Mouse (Mus musculus) cerebellum, adult 2 months (tissue): ENCODE measurements around the gene Colgalt1. TPM values are rescaled to one million over a fixed set of nuclear protein-coding genes. Genes with fewer than 3 reads are reported as not detected.
A peak's percentile ranks its signal among the peaks of the same experiment; 100 is the strongest.

Source experiments
- DNase-seq, 2 experiments: peaks; one replicate each; pipeline ENCODE4 v3.0.0; 2021
- H3K27ac ChIP-seq: fragments of 200-500 bp; 2 replicates; pipeline ENCODE4 v1.5.1; 2012; ENCODE audit warnings: low read length, control low read depth, inconsistent platforms; ENCODE audit not compliant: insufficient read depth
- H3K27me3 ChIP-seq: fragments of 200-500 bp; 2 replicates; pipeline ENCODE4 v1.6.1; 2012; ENCODE audit warnings: inconsistent platforms, mild to moderate bottlenecking, low read length, moderate library complexity; ENCODE audit not compliant: control insufficient read depth, insufficient read depth
- H3K4me1 ChIP-seq: fragments of 200-500 bp; 2 replicates; pipeline ENCODE4 v1.6.1; 2011; ENCODE audit warnings: low read length; ENCODE audit not compliant: control insufficient read depth, insufficient read depth
- H3K4me3 ChIP-seq: fragments of 200-500 bp; replicated peaks from 2 replicates; pipeline ENCODE3; 2011; ENCODE audit warnings: mild to moderate bottlenecking, low read depth, low read length, control low read depth; ENCODE audit not compliant: insufficient read depth
- CTCF ChIP-seq: fragments of 200-500 bp; IDR thresholded peaks from 2 replicates; pipeline ENCODE4 v1.5.1; 2011; ENCODE audit warnings: low read depth, mild to moderate bottlenecking, control low read depth, low read length, moderate library complexity, borderline replicate concordance; ENCODE audit not compliant: insufficient read depth
- POLR2A ChIP-seq: fragments of 200-500 bp; IDR thresholded peaks from 2 replicates; pipeline ENCODE4 v1.6.1; 2011; ENCODE audit warnings: low read length, control low read depth, borderline replicate concordance; ENCODE audit not compliant: insufficient read depth
- WGBS: fragments of 180-500 bp; shearing (Covaris S2); methylation state at CpG from one replicate; pipeline ENCODE4 v1.1.7; 2018; 5-methylcytosine and 5-hydroxymethylcytosine counted together
- polyA plus RNA-seq: library from polyadenylated mRNA; depleted of rRNA; stranded (reverse); fragments of >200 nt; gene quantifications from 2 replicates; pipeline ENCODE4 v1.2.3, GENCODE M21; 2012

Colgalt1 gene
- polyA plus RNA-seq, 1 experiment = 74.1 TPM

DNA sequence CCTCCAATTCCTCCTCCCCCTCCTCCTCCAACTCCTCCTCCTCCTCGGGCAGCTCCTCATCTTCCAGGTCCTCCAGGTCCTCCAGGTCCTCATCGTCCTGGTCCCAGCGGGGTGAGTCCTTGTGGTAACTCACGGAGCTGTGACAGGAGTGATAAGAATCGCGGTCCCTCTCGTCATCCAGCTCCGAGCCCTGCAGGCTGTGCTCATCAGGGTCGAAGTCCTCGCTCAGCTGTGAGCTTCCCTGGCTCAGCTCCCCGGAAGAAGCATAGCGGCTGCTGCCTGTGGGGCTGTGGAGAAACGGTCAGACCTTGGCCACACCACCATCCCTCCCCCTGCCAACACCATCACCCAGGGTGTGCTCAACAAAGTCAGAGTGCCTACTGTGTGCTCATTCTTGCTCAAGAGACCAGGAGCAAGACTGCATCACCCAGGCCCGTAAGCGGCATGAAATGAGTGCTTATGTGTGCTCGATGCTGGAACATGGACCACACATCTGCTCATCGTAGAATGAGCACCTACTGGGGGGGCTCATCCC, 47.8 kb downstream of the Colgalt1 start:
- peaks cover 25% of the 10 kb centered on the region for H3K4me1 ChIP-seq
- DNase-seq = no peak
- H3K27me3 ChIP-seq = no peaks in the 10 kb centered on the region
- 32% methylated on average over 17 of the region's 17 CpGs for WGBS
- no peak overlapping the region for H3K4me3 ChIP-seq
- TF ChIP-seq POLR2A = no peak
- TF ChIP-seq CTCF = no peak
- no peak overlapping the region for H3K27ac ChIP-seq

GRCm38 (mm10) chr8:71659751-71660150, 49.0 kb downstream of the Colgalt1 start:
- H3K27ac ChIP-seq = peak overlapping the region; percentile 17; the same call in 1 of the 2 replicates
- TF ChIP-seq POLR2A = no peak
- TF ChIP-seq CTCF = no peak
- H3K4me1 ChIP-seq = peaks cover 25% of the 10 kb centered on the region
- WGBS = 11% methylated on average over 1 of the region's 1 CpGs
- DNase-seq = peak; percentile 70 to 85
- no peaks in the 10 kb centered on the region for H3K27me3 ChIP-seq
- H3K4me3 ChIP-seq = no peak overlapping the region

DNA sequence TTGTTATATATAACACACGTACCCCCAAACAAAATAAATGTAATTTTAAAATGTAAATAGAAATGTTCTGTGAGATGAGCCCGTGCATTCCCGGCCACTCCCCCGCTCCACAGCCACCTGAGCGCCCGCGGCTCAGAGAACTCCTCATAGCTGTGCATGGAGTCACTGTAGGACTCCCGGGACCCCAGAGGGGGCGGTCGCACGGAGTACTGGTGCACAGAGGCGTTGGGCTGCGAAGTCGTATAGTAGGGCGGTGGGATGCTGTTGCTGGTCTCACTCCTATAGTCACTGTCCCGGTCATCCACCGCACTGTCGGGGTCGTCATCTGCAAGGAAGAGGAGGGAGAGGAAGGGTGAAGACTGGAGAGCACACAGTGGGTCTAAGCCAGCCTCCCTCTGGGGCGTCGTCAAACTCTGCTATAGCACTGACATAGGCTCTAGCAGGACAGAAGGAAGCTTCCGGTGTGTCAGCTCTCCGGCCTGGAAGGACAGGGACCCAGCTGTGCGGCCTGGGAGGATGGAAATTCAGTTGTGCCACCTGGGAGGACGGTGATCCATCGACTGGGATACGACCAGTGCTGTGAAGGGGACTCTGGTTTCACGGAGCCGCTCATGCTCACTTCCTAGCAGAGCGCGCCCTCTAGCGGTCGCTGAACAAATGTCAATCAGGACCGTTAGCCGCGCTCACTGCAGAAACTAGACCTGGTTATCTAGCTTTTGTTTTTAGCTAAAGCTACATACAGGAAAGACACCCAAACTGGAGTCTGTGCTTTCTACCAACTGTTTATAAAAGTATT, 49.7 kb downstream of the Colgalt1 start:
- peaks cover 25% of the 10 kb centered on the region for H3K4me1 ChIP-seq
- peak; percentile 83 to 90 for DNase-seq
- TF ChIP-seq CTCF (peak; percentile 92), POLR2A (no peak)
- no peaks in the 10 kb centered on the region for H3K27me3 ChIP-seq
- no peak overlapping the region for H3K4me3 ChIP-seq
- H3K27ac ChIP-seq = no peak overlapping the region
- 13% methylated on average over 36 of the region's 36 CpGs for WGBS

DNA sequence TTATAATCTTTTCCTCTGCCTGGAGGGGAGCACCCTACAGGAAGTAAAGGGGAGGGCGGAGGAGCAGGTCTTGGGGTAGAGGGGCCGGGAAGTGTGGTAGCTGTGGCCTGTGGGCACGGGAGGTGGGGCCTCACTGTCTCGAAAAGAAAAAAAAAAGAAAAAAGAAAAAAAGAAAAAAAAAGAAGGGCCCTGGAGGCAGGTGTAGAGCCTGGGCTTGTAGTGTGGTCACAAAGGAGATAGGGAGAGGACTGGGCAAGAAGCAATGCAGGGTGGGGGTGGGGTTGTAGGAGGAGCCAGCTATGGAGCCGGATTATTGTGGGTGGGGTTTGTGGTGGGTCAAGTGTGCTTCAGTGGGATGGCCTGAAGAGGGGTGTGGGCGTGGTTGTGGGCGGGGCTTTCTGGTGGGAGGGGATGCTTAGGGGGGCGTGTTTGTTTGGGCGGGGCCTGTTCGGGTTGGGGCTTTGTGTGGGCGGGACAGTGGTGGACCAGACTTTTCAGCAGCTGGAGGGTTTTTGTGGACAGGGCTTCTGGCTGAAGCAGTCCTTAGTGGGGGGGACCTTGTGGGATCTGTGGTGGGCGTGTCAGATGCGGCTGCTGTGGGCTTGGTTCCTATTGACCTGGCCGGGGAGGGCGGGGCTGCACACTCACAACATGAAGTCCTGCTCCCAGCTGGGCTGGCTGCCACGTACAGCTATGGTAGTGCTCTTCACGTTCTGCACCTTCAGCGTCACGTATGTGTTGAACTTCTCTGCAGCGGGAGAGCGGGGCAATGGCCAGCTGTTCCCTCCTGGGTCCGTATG, 54.7 kb downstream of the Colgalt1 start:
- WGBS = 25% methylated on average over 22 of the region's 22 CpGs
- H3K4me3 ChIP-seq = no peak overlapping the region

DNA sequence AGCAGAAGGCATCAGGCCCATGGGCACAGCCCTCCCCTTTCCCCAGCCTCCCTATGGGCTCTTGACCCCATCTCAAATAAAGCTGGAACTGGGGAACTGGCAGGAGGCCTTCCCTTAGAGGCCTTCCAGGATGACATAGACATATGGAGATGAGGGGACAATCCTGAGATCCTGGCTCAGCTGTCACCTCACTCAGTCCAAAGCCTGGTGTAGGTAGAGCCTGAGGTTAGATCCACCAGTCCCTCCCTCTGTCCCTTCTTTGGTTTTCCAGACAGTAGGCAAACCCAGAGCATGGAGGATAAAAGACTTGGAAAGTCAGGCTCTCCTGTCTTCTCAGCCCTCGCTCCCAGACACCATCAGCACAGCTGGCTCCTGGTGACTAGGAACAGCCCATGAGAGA, 56.1 kb downstream of the Colgalt1 start:
- DNase-seq = peak; percentile 38 to 59
- no peak overlapping the region for H3K4me3 ChIP-seq
- peaks cover 37% of the 10 kb centered on the region for H3K4me1 ChIP-seq
- H3K27ac ChIP-seq = peak overlapping the region; percentile 43
- TF ChIP-seq POLR2A = no peak
- no peak for TF ChIP-seq CTCF
- 17% methylated on average over 1 of the region's 1 CpGs for WGBS
- no peaks in the 10 kb centered on the region for H3K27me3 ChIP-seq

More for the DNA sequence above, 54.7 kb downstream of the Colgalt1 start:
- DNase-seq = peak in 1 of 2 experiments; percentile 34
- H3K4me1 ChIP-seq = peaks cover 38% of the 10 kb centered on the region
- no peak overlapping the region for H3K27ac ChIP-seq
- no peaks in the 10 kb centered on the region for H3K27me3 ChIP-seq
- no peak for TF ChIP-seq CTCF
- no peak for TF ChIP-seq POLR2A

DNA sequence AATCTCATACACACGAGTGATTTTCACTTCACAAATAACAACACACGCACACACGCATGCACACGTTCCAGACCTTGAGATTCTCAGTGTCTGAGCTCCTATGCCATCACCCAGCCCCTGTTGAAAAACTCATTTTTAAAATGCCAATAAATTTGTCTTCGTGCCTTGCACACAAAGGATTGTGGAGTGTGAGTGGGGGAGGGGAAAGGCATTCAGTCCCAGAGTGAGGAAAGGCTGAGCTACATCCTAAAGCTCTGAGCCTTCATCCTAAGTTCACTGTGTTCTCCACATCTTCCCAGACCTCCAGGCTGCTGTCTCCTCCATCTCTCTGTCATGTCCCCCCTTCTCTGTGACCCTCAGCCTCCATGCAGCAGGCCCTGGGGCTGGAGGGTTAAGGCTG, 56.5 kb downstream of the Colgalt1 start:
- peak overlapping the region; percentile 43; the same call in 1 of the 2 replicates for H3K27ac ChIP-seq
- no peak for DNase-seq
- H3K4me3 ChIP-seq = peak overlapping the region; percentile 5
- TF ChIP-seq POLR2A (no peak), CTCF (no peak)
- H3K4me1 ChIP-seq = peaks cover 37% of the 10 kb centered on the region
- WGBS = 30% methylated on average over 5 of the region's 5 CpGs
- H3K27me3 ChIP-seq = no peaks in the 10 kb centered on the region

DNA sequence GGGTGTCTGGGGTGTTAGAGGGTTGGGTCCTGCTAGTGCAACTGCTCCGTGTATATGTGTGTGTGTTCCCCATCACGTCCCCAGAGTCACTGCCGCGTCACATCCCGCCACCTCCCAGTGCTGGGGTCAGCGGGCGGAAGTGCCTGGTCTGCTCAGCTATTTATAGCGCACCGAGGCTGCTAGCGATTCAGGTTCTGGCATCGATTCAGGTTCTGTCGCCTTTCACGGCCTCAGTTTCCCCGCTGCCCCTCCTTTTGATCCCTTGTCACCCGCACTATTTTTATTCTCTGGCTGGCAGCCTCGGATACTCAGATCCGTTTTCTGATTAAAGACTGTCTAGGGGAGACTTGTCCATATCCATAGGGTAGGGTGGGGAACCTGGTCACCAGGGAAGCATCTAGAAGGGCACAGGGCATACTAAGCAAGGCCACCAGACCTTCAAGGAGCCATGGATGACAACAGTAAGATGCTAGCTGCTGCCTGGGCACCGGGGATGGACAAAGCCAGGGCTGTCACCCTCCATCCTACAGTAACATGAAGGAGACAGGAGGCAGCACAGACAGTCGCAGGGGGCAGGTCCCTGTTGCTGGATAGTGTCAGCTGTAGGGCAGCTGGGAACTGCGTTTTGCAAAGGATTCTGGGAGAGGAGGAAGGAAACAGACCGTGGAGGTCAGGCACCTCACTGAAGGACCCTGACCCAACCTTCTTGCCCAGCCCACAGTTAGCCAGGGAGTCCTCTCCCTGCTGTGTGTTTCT, 57.6 kb downstream of the Colgalt1 start:
- Histone ChIP-seq H3K27ac (peak overlapping the region; percentile 60), H3K27me3 (no peaks in the 10 kb centered on the region), H3K4me3 (peak overlapping the region; percentile 41), H3K4me1 (peaks cover 39% of the 10 kb centered on the region)
- WGBS = 4% methylated on average over 21 of the region's 21 CpGs
- DNase-seq = peak; percentile 59 to 64
- TF ChIP-seq CTCF = no peak
- TF ChIP-seq POLR2A = no peak

DNA sequence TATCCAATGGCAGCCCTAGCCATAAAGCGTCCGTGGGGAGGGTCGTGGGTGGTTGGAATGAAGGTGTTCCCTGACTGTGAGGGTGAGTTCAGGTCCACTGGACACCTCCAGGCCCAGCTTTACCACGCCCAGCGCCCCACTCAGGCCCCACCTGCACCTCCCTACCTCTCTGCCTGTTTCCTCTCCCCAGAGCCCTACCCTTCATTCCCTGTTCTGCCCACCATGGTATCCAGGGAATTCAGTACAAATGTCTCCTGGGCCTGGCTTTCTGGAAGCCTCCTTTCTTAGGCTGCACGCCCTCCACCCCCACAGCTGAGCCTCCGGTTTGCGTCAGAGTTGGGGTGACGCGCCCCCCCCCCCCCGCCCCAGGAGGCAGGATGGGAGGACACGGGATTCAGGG, 59.4 kb downstream of the Colgalt1 start:
- TF ChIP-seq CTCF (no peak), POLR2A (no peak)
- Histone ChIP-seq H3K4me1 (peaks cover 39% of the 10 kb centered on the region), H3K27ac (peak overlapping the region; percentile 54; the same call in 1 of the 2 replicates), H3K4me3 (peak overlapping the region; percentile 94), H3K27me3 (no peaks in the 10 kb centered on the region)
- WGBS = 6% methylated on average over 12 of the region's 12 CpGs
- DNase-seq = no peak
